Mouse (Mus musculus): ENCODE data around the gene Fitm1. TPM values are rescaled to one million over a fixed set of nuclear protein-coding genes. Genes with fewer than 3 reads are reported as not detected.

The Fitm1 gene
- polyA plus RNA-seq, 1 experiment from 2014 or later, result 107 TPM

- Histone ChIP-seq H3K27ac (ENCODE audit: low read depth, low read length) (0 out of 2 replicates have a peak overlapping the region, but pooled peaks have one; percentile 18), H3K4me3 (ENCODE audit: low read depth, low read length) (no peak overlapping the region), H3K9ac (ENCODE audit: low read depth, low read length) (no peak overlapping the region), H3K4me1 (ENCODE audit: control insufficient read depth, insufficient read depth, low read length) (0 out of 2 replicates have a peak, but pooled peaks cover 12% of the 10 kb centered on the region), H3K4me2 (no peak overlapping the region), H3K36me3 (ENCODE audit: control insufficient read depth, insufficient read depth, low read length) (peaks cover 7% of the 10 kb centered on the region; the same call in 1 of the 2 replicates), H3K9me3 (replicated peaks; ENCODE audit: control insufficient read depth, low read length) (no peaks in the 10 kb centered on the region), H3K27me3 (ENCODE audit: control insufficient read depth, insufficient read depth, low read length) (no peaks in the 10 kb centered on the region)
- ATAC-seq (replicated peaks; ENCODE audit: insufficient number of reproducible peaks, low FRiP score, low TSS enrichment), result no peak
- WGBS (ENCODE audit: insufficient replicate concordance), result 38% methylated on average over 6 of the region's 6 CpGs
Measured at GRCm38 (mm10) chr14:55613346-55613745, 37.9 kb downstream of the Fitm1 start.

- 63% methylated on average over 7 of the region's 7 CpGs for WGBS (ENCODE audit: insufficient replicate concordance)
- Histone ChIP-seq H3K9ac (ENCODE audit: low read depth, low read length) (no peak overlapping the region), H3K27ac (ENCODE audit: low read depth, low read length) (no peak overlapping the region), H3K9me3 (replicated peaks; ENCODE audit: control insufficient read depth, low read length) (no peaks in the 10 kb centered on the region), H3K4me2 (no peak overlapping the region), H3K4me3 (ENCODE audit: low read depth, low read length) (no peak overlapping the region), H3K27me3 (ENCODE audit: control insufficient read depth, insufficient read depth, low read length) (no peaks in the 10 kb centered on the region), H3K36me3 (ENCODE audit: control insufficient read depth, insufficient read depth, low read length) (no peaks in the 10 kb centered on the region), H3K4me1 (ENCODE audit: control insufficient read depth, insufficient read depth, low read length) (peaks cover 17% of the 10 kb centered on the region; the same call in 1 of the 2 replicates)
- no peak for ATAC-seq (replicated peaks; ENCODE audit: insufficient number of reproducible peaks, low FRiP score, low TSS enrichment)
Measured at GRCm38 (mm10) chr14:55614565-55615178, 39.3 kb downstream of the Fitm1 start.

DNA sequence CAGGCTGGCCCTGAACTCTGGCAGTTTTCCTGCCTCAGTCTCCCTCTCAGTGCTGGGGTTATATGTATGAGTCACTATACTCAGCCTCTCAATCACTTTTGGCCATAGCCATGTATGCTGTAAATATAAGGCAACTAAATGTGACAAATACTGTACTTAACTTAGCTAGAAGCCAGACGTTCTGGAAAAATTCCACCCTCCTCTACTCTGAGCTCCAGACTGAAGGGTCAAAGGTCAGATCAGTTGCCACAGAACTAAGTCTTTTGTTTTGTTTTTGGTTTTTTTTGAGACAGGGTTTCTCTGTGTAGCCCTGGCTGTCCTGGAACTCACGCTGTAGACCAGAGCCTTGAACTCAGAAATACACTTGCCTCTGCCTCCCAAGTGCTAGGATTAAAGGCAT is 40.5 kb downstream of the Fitm1 start:
- H3K9me3 ChIP-seq (replicated peaks; ENCODE audit: control insufficient read depth, low read length), result no peaks in the 10 kb centered on the region
- no peak overlapping the region for H3K4me2 ChIP-seq
- H3K9ac ChIP-seq (ENCODE audit: low read depth, low read length), result no peak overlapping the region
- H3K4me1 ChIP-seq (ENCODE audit: control insufficient read depth, insufficient read depth, low read length), result peaks cover 17% of the 10 kb centered on the region; the same call in 1 of the 2 replicates
- no peak overlapping the region for H3K4me3 ChIP-seq (ENCODE audit: low read depth, low read length)
- no peaks in the 10 kb centered on the region for H3K36me3 ChIP-seq (ENCODE audit: control insufficient read depth, insufficient read depth, low read length)
- 52% methylated on average over 2 of the region's 2 CpGs for WGBS (ENCODE audit: insufficient replicate concordance)
- no peak for ATAC-seq (replicated peaks; ENCODE audit: insufficient number of reproducible peaks, low FRiP score, low TSS enrichment)
- H3K27ac ChIP-seq (ENCODE audit: low read depth, low read length), result no peak overlapping the region
- no peaks in the 10 kb centered on the region for H3K27me3 ChIP-seq (ENCODE audit: control insufficient read depth, insufficient read depth, low read length)

- no peaks in the 10 kb centered on the region for H3K9me3 ChIP-seq (replicated peaks; ENCODE audit: control insufficient read depth, low read length)
- no peak overlapping the region for H3K4me3 ChIP-seq (ENCODE audit: low read depth, low read length)
- no peak overlapping the region for H3K27ac ChIP-seq (ENCODE audit: low read depth, low read length)
- no peak overlapping the region for H3K9ac ChIP-seq (ENCODE audit: low read depth, low read length)
- whole genome bisulfite sequencing (ENCODE audit: insufficient replicate concordance), result 77% methylated on average over 2 of the region's 2 CpGs
- H3K4me2 ChIP-seq, result no peak overlapping the region
- no peak for ATAC-seq (replicated peaks; ENCODE audit: insufficient number of reproducible peaks, low FRiP score, low TSS enrichment)
- peaks cover 17% of the 10 kb centered on the region; the same call in 1 of the 2 replicates for H3K4me1 ChIP-seq (ENCODE audit: control insufficient read depth, insufficient read depth, low read length)
- H3K36me3 ChIP-seq (ENCODE audit: control insufficient read depth, insufficient read depth, low read length), result no peaks in the 10 kb centered on the region
- H3K27me3 ChIP-seq (ENCODE audit: control insufficient read depth, insufficient read depth, low read length), result no peaks in the 10 kb centered on the region
Measured at GRCm38 (mm10) chr14:55616844-55617243, 41.4 kb downstream of the Fitm1 start.

DNA sequence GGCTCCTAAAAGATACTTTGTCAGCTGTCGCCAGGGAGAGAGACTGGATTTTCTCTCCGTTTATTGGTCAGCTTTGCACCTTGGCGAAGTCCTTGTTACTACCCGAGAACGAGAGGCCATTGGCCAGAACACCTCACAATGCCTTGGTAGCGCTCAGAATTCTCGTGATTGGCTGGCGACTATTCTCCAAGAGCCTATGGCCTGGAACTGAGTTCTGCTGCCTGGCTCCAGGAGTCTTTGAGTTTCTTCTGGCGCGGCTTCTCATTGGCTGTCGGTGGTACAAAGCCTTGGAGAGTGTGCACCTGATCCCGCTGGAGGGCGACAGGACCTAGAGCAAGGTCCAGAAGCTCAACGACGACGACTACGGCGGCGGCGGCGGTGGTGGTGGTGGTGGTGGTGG is 42.4 kb downstream of the Fitm1 start, which contains the start of gene Rec8:
Rec8 (plus strand) TSS at position 216 of the 400 bp plus-strand sequence.
- Histone ChIP-seq H3K36me3 (ENCODE audit: control insufficient read depth, insufficient read depth, low read length) (no peaks in the 10 kb centered on the region), H3K27me3 (ENCODE audit: control insufficient read depth, insufficient read depth, low read length) (no peaks in the 10 kb centered on the region), H3K9me3 (replicated peaks; ENCODE audit: control insufficient read depth, low read length) (no peaks in the 10 kb centered on the region), H3K9ac (ENCODE audit: low read depth, low read length) (peak within 1 kb of the TSS; percentile 56; the same call in 1 of the 2 replicates), H3K4me3 (ENCODE audit: low read depth, low read length) (peak within 1 kb of the TSS; percentile 35), H3K4me1 (ENCODE audit: control insufficient read depth, insufficient read depth, low read length) (peaks cover 14% of the 10 kb centered on the region; the same call in 1 of the 2 replicates), H3K27ac (ENCODE audit: low read depth, low read length) (no peak within 1 kb of the TSS), H3K4me2 (peak within 1 kb of the TSS; percentile 57)
- 9% methylated on average over 21 of the region's 21 CpGs for WGBS (ENCODE audit: insufficient replicate concordance)
- peak; percentile 71 for ATAC-seq (replicated peaks; ENCODE audit: insufficient number of reproducible peaks, low FRiP score, low TSS enrichment)

DNA sequence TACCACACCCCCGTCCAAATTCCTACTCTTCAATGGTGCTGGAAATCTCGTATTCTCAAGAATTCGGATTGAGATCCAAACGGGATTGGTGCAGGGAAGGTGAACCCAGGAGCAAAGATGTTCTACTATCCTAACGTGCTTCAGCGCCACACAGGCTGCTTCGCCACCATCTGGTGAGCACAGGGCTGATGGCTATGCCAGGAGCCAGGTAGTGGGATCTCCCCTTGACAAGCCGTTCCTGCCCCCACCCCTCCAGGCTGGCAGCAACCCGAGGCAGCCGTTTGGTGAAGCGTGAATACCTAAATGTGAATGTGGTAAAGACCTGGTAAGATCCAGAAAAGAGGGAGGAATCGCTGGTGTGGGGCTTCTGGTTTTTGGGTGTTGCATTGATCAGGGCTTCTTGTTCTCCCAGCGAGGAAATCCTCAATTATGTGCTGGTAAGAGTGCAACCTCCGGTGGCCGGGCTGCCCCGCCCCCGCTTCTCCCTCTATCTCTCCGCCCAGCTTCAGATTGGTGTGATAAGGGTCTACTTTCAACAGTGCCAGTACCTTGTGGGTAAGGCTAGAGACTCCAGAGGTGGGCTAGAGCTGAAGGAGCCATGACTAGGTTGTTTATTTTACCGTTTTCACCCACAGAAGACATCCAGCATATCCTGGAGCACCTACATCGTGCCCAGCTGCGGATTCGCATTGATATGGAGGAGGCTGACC is 43.2 kb downstream of the Fitm1 start:
- H3K36me3 ChIP-seq (ENCODE audit: control insufficient read depth, insufficient read depth, low read length), result no peaks in the 10 kb centered on the region
- no peak overlapping the region for H3K27ac ChIP-seq (ENCODE audit: low read depth, low read length)
- H3K4me2 ChIP-seq, result peak overlapping the region; percentile 57
- peak overlapping the region; percentile 56; the same call in 1 of the 2 replicates for H3K9ac ChIP-seq (ENCODE audit: low read depth, low read length)
- H3K27me3 ChIP-seq (ENCODE audit: control insufficient read depth, insufficient read depth, low read length), result no peaks in the 10 kb centered on the region
- 33% methylated on average over 22 of the region's 22 CpGs for WGBS (ENCODE audit: insufficient replicate concordance)
- H3K4me1 ChIP-seq (ENCODE audit: control insufficient read depth, insufficient read depth, low read length), result peaks cover 14% of the 10 kb centered on the region; the same call in 1 of the 2 replicates
- H3K4me3 ChIP-seq (ENCODE audit: low read depth, low read length), result peak overlapping the region; percentile 35
- no peaks in the 10 kb centered on the region for H3K9me3 ChIP-seq (replicated peaks; ENCODE audit: control insufficient read depth, low read length)
- no peak for ATAC-seq (replicated peaks; ENCODE audit: insufficient number of reproducible peaks, low FRiP score, low TSS enrichment)

Other genes with a start within 250 kb of the Fitm1 start
- gene Dhrs4, start 96.9 kb upstream of the Fitm1 start, polyA plus RNA-seq (2014; fragmentation: Nextera tagmentation; extraction: Ambion mirVana), result 22.0 and 44.5 TPM in 2 replicates
- gene Carmil3, start 85.0 kb upstream of the Fitm1 start, polyA plus RNA-seq (2014; fragmentation: Nextera tagmentation; extraction: Ambion mirVana), result 2.2 TPM in 2 replicates
- gene Cpne6, start 65.2 kb upstream of the Fitm1 start, polyA plus RNA-seq (2014; fragmentation: Nextera tagmentation; extraction: Ambion mirVana), result 0.32 and 0.43 TPM in 2 replicates
- not detected in 2 replicates for gene Nrl, start 50.6 kb upstream of the Fitm1 start, polyA plus RNA-seq (2014; fragmentation: Nextera tagmentation; extraction: Ambion mirVana)
- 28.0 and 33.0 TPM in 2 replicates for gene Pck2, start 35.4 kb upstream of the Fitm1 start, polyA plus RNA-seq (2014; fragmentation: Nextera tagmentation; extraction: Ambion mirVana)
- 61.3 and 71.1 TPM in 2 replicates for gene Dcaf11, start 15.6 kb upstream of the Fitm1 start, polyA plus RNA-seq (2014; fragmentation: Nextera tagmentation; extraction: Ambion mirVana)
- 1.0 and 1.3 TPM in 2 replicates for gene A730061H03Rik, start 15.2 kb upstream of the Fitm1 start, polyA plus RNA-seq (2014; fragmentation: Nextera tagmentation; extraction: Ambion mirVana)
- gene Psme1, start 2.5 kb downstream of the Fitm1 start, polyA plus RNA-seq (2014; fragmentation: Nextera tagmentation; extraction: Ambion mirVana), result 223 and 235 TPM in 2 replicates
- 18.7 and 20.0 TPM in 2 replicates for gene Emc9, start 9.7 kb downstream of the Fitm1 start, polyA plus RNA-seq (2014; fragmentation: Nextera tagmentation; extraction: Ambion mirVana)
- gene Psme2, start 15.5 kb downstream of the Fitm1 start, polyA plus RNA-seq (2014; fragmentation: Nextera tagmentation; extraction: Ambion mirVana), result 222 and 223 TPM in 2 replicates
- gene Rnf31, start 16.1 kb downstream of the Fitm1 start, polyA plus RNA-seq (2014; fragmentation: Nextera tagmentation; extraction: Ambion mirVana), result 11.2 and 13.0 TPM in 2 replicates
- gene Irf9, start 28.0 kb downstream of the Fitm1 start, polyA plus RNA-seq (2014; fragmentation: Nextera tagmentation; extraction: Ambion mirVana), result 6.4 and 7.5 TPM in 2 replicates
- 8.8 and 14.1 TPM in 2 replicates for gene Rec8, start 42.4 kb downstream of the Fitm1 start, polyA plus RNA-seq (2014; fragmentation: Nextera tagmentation; extraction: Ambion mirVana)
- gene Ipo4, start 60.3 kb downstream of the Fitm1 start, polyA plus RNA-seq (2014; fragmentation: Nextera tagmentation; extraction: Ambion mirVana), result 70.1 and 81.7 TPM in 2 replicates
- gene Gm49378, start 62.3 kb downstream of the Fitm1 start, polyA plus RNA-seq (2014; fragmentation: Nextera tagmentation; extraction: Ambion mirVana), result 1.9 and 4.2 TPM in 2 replicates
- 78.7 and 86.9 TPM in 2 replicates for gene Tm9sf1, start 68.2 kb downstream of the Fitm1 start, polyA plus RNA-seq (2014; fragmentation: Nextera tagmentation; extraction: Ambion mirVana)
- 0.63 TPM in 2 replicates for gene Tssk4, start 74.6 kb downstream of the Fitm1 start, polyA plus RNA-seq (2014; fragmentation: Nextera tagmentation; extraction: Ambion mirVana)
- gene Mdp1, start 84.9 kb downstream of the Fitm1 start, polyA plus RNA-seq (2014; fragmentation: Nextera tagmentation; extraction: Ambion mirVana), result 72.0 and 74.2 TPM in 2 replicates
- 41.3 and 43.3 TPM in 2 replicates for gene Gmpr2, start 96.3 kb downstream of the Fitm1 start, polyA plus RNA-seq (2014; fragmentation: Nextera tagmentation; extraction: Ambion mirVana)
- 512 and 535 TPM in 2 replicates for gene Nedd8, start 96.5 kb downstream of the Fitm1 start, polyA plus RNA-seq (2014; fragmentation: Nextera tagmentation; extraction: Ambion mirVana)
- gene Tinf2, start 106.2 kb downstream of the Fitm1 start, polyA plus RNA-seq (2014; fragmentation: Nextera tagmentation; extraction: Ambion mirVana), result 39.6 and 42.3 TPM in 2 replicates
- gene Tgm1, start 138.3 kb downstream of the Fitm1 start, polyA plus RNA-seq (2014; fragmentation: Nextera tagmentation; extraction: Ambion mirVana), result 0.13 and 0.30 TPM in 2 replicates
- gene Rabggta, start 146.6 kb downstream of the Fitm1 start, polyA plus RNA-seq (2014; fragmentation: Nextera tagmentation; extraction: Ambion mirVana), result 19.1 and 19.7 TPM in 2 replicates
- gene Dhrs1, start 170.1 kb downstream of the Fitm1 start, polyA plus RNA-seq (2014; fragmentation: Nextera tagmentation; extraction: Ambion mirVana), result 56.4 and 60.3 TPM in 2 replicates
- gene Nop9, start 170.1 kb downstream of the Fitm1 start, polyA plus RNA-seq (2014; fragmentation: Nextera tagmentation; extraction: Ambion mirVana), result 25.1 and 26.3 TPM in 2 replicates
- 1.4 and 1.7 TPM in 2 replicates for gene Cideb, start 182.8 kb downstream of the Fitm1 start, polyA plus RNA-seq (2014; fragmentation: Nextera tagmentation; extraction: Ambion mirVana)
- gene Ltb4r2, start 185.8 kb downstream of the Fitm1 start, polyA plus RNA-seq (2014; fragmentation: Nextera tagmentation; extraction: Ambion mirVana), result 0.16 and 1.0 TPM in 2 replicates
- gene Ltb4r1, start 190.3 kb downstream of the Fitm1 start, polyA plus RNA-seq (2014; fragmentation: Nextera tagmentation; extraction: Ambion mirVana), result 0.11 and 0.21 TPM in 2 replicates
- gene Adcy4, start 208.5 kb downstream of the Fitm1 start, polyA plus RNA-seq (2014; fragmentation: Nextera tagmentation; extraction: Ambion mirVana), result 13.2 and 19.7 TPM in 2 replicates
- gene Ripk3, start 213.2 kb downstream of the Fitm1 start, polyA plus RNA-seq (2014; fragmentation: Nextera tagmentation; extraction: Ambion mirVana), result 19.6 and 19.8 TPM in 2 replicates
- gene Nfatc4, start 247.5 kb downstream of the Fitm1 start, polyA plus RNA-seq (2014; fragmentation: Nextera tagmentation; extraction: Ambion mirVana), result 15.5 and 16.9 TPM in 2 replicates